Mouse (Mus musculus) forebrain, embryonic 11.5 days (tissue): ENCODE data around the gene Fam78a. TPM values are rescaled to one million over a fixed set of nuclear protein-coding genes. Genes with fewer than 3 reads are reported as not detected.

ENCODE experiments used
- microRNA-seq: library from miRNA; unstranded; fragments of <30 nt; microRNA quantifications from one replicate; pipeline ENCODE4, GENCODE M21; 2016; ENCODE audit not compliant: insufficient number of aligned reads
- polyA plus RNA-seq: library from polyadenylated mRNA; unstranded; fragments of >200 nt; fragmentation: Nextera tagmentation; extraction: Ambion mirVana; gene quantifications from 2 replicates; pipeline ENCODE4 v1.2.1, GENCODE M21; 2014

The Fam78a gene
- polyA plus RNA-seq, 1 experiment from 2014 or later: 1.5 TPM

Small RNAs within 50 kb of the gene (microRNA-seq; reads per million reads assigned to microRNA genes)
- not detected for gene Mir7674

Other genes starting within 250 kb of the Fam78a start
- gene Fibcd1, start 238.9 kb downstream of the Fam78a start, polyA plus RNA-seq: 0.24 and 0.39 TPM in 2 replicates
- gene Lamc3, start 197.6 kb downstream of the Fam78a start, polyA plus RNA-seq: 6.1 and 6.3 TPM in 2 replicates
- 78.3 and 79.6 TPM in 2 replicates for gene Aif1l, start 134.7 kb downstream of the Fam78a start, polyA plus RNA-seq
- gene Nup214, start 110.4 kb downstream of the Fam78a start, polyA plus RNA-seq: 76.0 and 81.8 TPM in 2 replicates
- gene Plpp7, start 10.7 kb upstream of the Fam78a start, polyA plus RNA-seq: 5.7 and 7.3 TPM in 2 replicates
- gene Prrc2b, start 66.2 kb upstream of the Fam78a start, polyA plus RNA-seq: 98.0 and 102 TPM in 2 replicates
- gene Pomt1, start 151.7 kb upstream of the Fam78a start, polyA plus RNA-seq: 26.3 and 33.3 TPM in 2 replicates
- 78.4 and 89.0 TPM in 2 replicates for gene Uck1, start 175.3 kb upstream of the Fam78a start, polyA plus RNA-seq
- gene Golga2, start 202.5 kb upstream of the Fam78a start, polyA plus RNA-seq: 22.4 and 22.6 TPM in 2 replicates
- 345 and 373 TPM in 2 replicates for gene Swi5, start 203.2 kb upstream of the Fam78a start, polyA plus RNA-seq